Mouse (Mus musculus) frontal cortex, postnatal 25 days (tissue): Measurements from ENCODE around the gene Nop9.

Experiments used
- DNase-seq, 2 experiments: peaks; one replicate each; pipeline ENCODE4 v3.0.0; 2022; ENCODE audit warnings: low spot score in 2 of 2

Gene Nop9

GRCm38 (mm10) chr14:55745180-55745860 lies at the start of gene Nop9, which contains the start of gene Dhrs1:
TSS of gene Nop9 (plus strand) at chr14:55745693.
TSS of gene Dhrs1 (minus strand) at chr14:55745690.
- DNase-seq = peak; percentile 58 to 73

GRCm38 (mm10) chr14:55697226-55697625 lies 48.3 kb upstream of the Nop9 start:
- DNase-seq = no peak

- DNase-seq = no peak
Observed at GRCm38 (mm10) chr14:55701131-55701530, 44.4 kb upstream of the Nop9 start.

- no peak for DNase-seq
Observed at GRCm38 (mm10) chr14:55702761-55703160, 42.7 kb upstream of the Nop9 start.

- no peak for DNase-seq
Observed at GRCm38 (mm10) chr14:55706051-55706600, 39.4 kb upstream of the Nop9 start.

- no peak for DNase-seq
Observed at GRCm38 (mm10) chr14:55707397-55707796, 38.1 kb upstream of the Nop9 start.

GRCm38 (mm10) chr14:55709509-55709908 lies 36.0 kb upstream of the Nop9 start:
- no peak for DNase-seq

GRCm38 (mm10) chr14:55711786-55712185 lies 33.7 kb upstream of the Nop9 start:
- DNase-seq = no peak

- no peak for DNase-seq
Observed at GRCm38 (mm10) chr14:55713007-55713728, 32.3 kb upstream of the Nop9 start.

- no peak for DNase-seq
Observed at GRCm38 (mm10) chr14:55713729-55714122, 31.8 kb upstream of the Nop9 start, which contains the start of gene Tgm1. TSS of gene Tgm1 (minus strand) at chr14:55713926.

- no peak for DNase-seq
Observed at GRCm38 (mm10) chr14:55714893-55715292, 30.6 kb upstream of the Nop9 start.

- DNase-seq = no peak
Observed at GRCm38 (mm10) chr14:55716271-55716670, 29.2 kb upstream of the Nop9 start.

GRCm38 (mm10) chr14:55716884-55717283 lies 28.6 kb upstream of the Nop9 start:
- DNase-seq = no peak

- no peak for DNase-seq
Observed at GRCm38 (mm10) chr14:55719737-55720136, 25.8 kb upstream of the Nop9 start.

GRCm38 (mm10) chr14:55720666-55721065 lies 24.8 kb upstream of the Nop9 start:
- no peak for DNase-seq

- no peak for DNase-seq
Observed at GRCm38 (mm10) chr14:55721076-55721475, 24.4 kb upstream of the Nop9 start.

- peak; percentile 85 to 89 for DNase-seq
Observed at GRCm38 (mm10) chr14:55721700-55722437, 23.6 kb upstream of the Nop9 start, which contains the start of gene Rabggta. TSS of gene Rabggta (minus strand) at chr14:55722263.

GRCm38 (mm10) chr14:55722438-55722945 lies 23.0 kb upstream of the Nop9 start:
- no peak for DNase-seq

- DNase-seq = no peak
Observed at GRCm38 (mm10) chr14:55723433-55723832, 22.1 kb upstream of the Nop9 start.

GRCm38 (mm10) chr14:55724411-55724871 lies 21.1 kb upstream of the Nop9 start:
- no peak for DNase-seq

- DNase-seq = no peak
Observed at GRCm38 (mm10) chr14:55726261-55726660, 19.2 kb upstream of the Nop9 start.
